Mouse (Mus musculus) embryonic facial prominence, embryonic 12.5 days (tissue): ENCODE data around the gene Frk. TPM values are rescaled to one million over a fixed set of nuclear protein-coding genes. Genes with fewer than 3 reads are reported as not detected.
"Not testable (repeated sequence)": the region's sequence is repeated elsewhere in the genome, so short reads cannot be mapped to it uniquely, and the experiment has no call there.

ENCODE experiments used
- ATAC-seq: fragments of 200-750 bp; cut with Nextera tagmentation; 2 replicates; pipeline ENCODE4 v1.8.0; 2017; ENCODE audit not compliant: insufficient number of reproducible peaks, insufficient read depth, low FRiP score, low TSS enrichment
- H3K27ac ChIP-seq: fragments of 300-500 bp; sonication (generic); 2 replicates; pipeline ENCODE4 v1.5.1; 2016; ENCODE audit warnings: mild to moderate bottlenecking
- H3K27me3 ChIP-seq: fragments of 300-500 bp; sonication (generic); 2 replicates; pipeline ENCODE4 v1.6.1; 2016; ENCODE audit warnings: mild to moderate bottlenecking, moderate library complexity
- H3K36me3 ChIP-seq: fragments of 300-500 bp; sonication (generic); 2 replicates; pipeline ENCODE4 v1.6.1; 2016; ENCODE audit warnings: mild to moderate bottlenecking
- H3K4me1 ChIP-seq: fragments of 300-500 bp; sonication (generic); 2 replicates; pipeline ENCODE4 v1.6.1; 2016
- H3K4me2 ChIP-seq: fragments of 300-500 bp; sonication (generic); replicated peaks from 2 replicates; pipeline ENCODE4 v1.6.1; 2016; ENCODE audit warnings: mild to moderate bottlenecking, moderate library complexity
- H3K4me3 ChIP-seq: fragments of 300-500 bp; sonication (generic); 2 replicates; pipeline ENCODE4 v1.5.1; 2016; ENCODE audit warnings: mild to moderate bottlenecking
- H3K9ac ChIP-seq: fragments of 300-500 bp; sonication (generic); 2 replicates; pipeline ENCODE4 v1.6.1; 2016; ENCODE audit warnings: mild to moderate bottlenecking, moderate library complexity
- H3K9me3 ChIP-seq: fragments of 300-500 bp; sonication (generic); 2 replicates; pipeline ENCODE4 v1.6.1; 2016; ENCODE audit warnings: mild to moderate bottlenecking, moderate library complexity
- WGBS: fragments of 180-500 bp; shearing (Covaris S2); methylation state at CpG from one replicate; pipeline ENCODE4 v1.1.7; 2016; 5-methylcytosine and 5-hydroxymethylcytosine counted together
- polyA plus RNA-seq: library from polyadenylated mRNA; unstranded; fragments of >200 nt; fragmentation: Nextera tagmentation; extraction: Ambion mirVana; gene quantifications from 2 replicates; pipeline ENCODE4 v1.2.1, GENCODE M21; 2016

The Frk gene
- 15.1 and 16.3 TPM in 2 replicates for polyA plus RNA-seq

DNA sequence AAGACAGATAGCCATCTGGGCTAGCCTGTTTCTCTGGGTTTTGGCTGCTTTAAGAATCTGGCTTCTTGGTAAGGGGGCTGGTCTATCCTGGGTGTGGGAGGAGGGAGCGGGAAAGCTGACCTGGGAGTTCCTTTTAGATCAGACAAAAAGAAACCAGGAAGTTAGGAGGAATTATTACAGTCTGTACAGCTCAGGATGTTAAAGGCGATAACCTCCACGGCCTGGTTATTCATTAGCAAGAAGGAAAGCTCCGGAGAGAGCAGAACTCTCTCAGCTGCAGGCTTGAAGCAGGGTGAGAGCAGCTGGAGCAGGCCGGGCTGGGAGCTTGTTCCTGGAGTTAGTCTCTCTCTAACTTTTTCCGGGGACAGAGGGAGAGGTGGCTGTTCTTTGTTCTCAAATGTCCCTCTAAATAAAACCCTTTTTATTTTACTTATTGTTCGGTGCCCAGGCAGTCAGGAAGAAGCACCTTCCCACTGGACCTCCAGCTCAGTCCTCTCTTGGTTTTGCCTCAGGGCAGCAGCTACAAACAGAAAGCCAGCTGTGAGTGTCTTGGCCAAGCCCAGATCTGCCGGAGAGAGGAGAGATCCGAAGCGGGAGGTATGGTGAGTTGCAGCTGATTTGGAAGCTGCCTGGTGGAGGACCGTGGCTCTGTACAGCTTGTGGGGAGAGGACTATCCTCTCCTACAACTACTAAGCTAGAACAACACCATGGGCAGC lies at the start of gene Frk:
TSS of gene Frk (plus strand) at position 103 of the 717 bp plus-strand sequence.
- ATAC-seq = peak; percentile 81
- H3K27me3 ChIP-seq = no peaks in the 10 kb centered on the region
- peak within 1 kb of the TSS; percentile 49 for H3K4me3 ChIP-seq
- no peaks in the 10 kb centered on the region for H3K36me3 ChIP-seq
- peak within 1 kb of the TSS; percentile 83 for H3K27ac ChIP-seq
- H3K4me1 ChIP-seq = 0 out of 2 replicates have a peak, but pooled peaks cover 3% of the 10 kb centered on the region
- peak within 1 kb of the TSS; percentile 54 for H3K4me2 ChIP-seq
- no peaks in the 10 kb centered on the region for H3K9me3 ChIP-seq
- peak within 1 kb of the TSS; percentile 52 for H3K9ac ChIP-seq
- WGBS = 9% methylated on average over 11 of the region's 11 CpGs

GRCm38 (mm10) chr10:34434191-34434590 lies 49.0 kb upstream of the Frk start:
- ATAC-seq, H3K4me2 ChIP-seq, H3K36me3 ChIP-seq, H3K27ac ChIP-seq, H3K9ac ChIP-seq, H3K27me3 ChIP-seq, H3K4me1 ChIP-seq, H3K4me3 ChIP-seq, H3K9me3 ChIP-seq: not testable (repeated sequence)
- WGBS = 93% methylated on average over 6 of the region's 14 CpGs

DNA sequence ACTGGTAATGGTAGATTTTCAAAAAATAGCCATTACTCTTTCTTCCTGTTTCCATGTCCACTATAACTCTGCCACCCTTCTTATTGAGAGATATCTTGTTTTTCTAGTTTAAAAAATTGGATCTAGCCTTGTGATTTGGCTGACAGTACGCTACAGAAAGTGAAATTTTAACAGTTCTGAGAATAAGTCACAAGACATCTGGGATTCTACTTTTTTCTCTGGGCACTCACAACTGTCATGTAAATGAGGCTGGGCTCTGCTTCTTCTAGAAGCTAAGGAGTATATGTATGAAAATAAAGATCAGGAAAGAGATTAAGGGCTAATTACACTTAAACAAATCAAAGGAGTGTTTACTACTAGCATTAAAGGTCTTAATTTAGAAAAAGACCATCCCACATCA lies 33.7 kb upstream of the Frk start:
- no peaks in the 10 kb centered on the region for H3K9me3 ChIP-seq
- H3K36me3 ChIP-seq = no peaks in the 10 kb centered on the region
- H3K9ac ChIP-seq = no peak overlapping the region
- no peak overlapping the region for H3K4me2 ChIP-seq
- no peak overlapping the region for H3K27ac ChIP-seq
- no peaks in the 10 kb centered on the region for H3K27me3 ChIP-seq
- ATAC-seq = no peak
- no peak overlapping the region for H3K4me3 ChIP-seq
- 65% methylated on average over 1 of the region's 1 CpGs for WGBS
- no peaks in the 10 kb centered on the region for H3K4me1 ChIP-seq

GRCm38 (mm10) chr10:34461451-34461850 lies 21.7 kb upstream of the Frk start:
- Histone ChIP-seq H3K36me3 (no peaks in the 10 kb centered on the region), H3K27me3 (no peaks in the 10 kb centered on the region), H3K9me3 (no peaks in the 10 kb centered on the region), H3K4me1 (no peaks in the 10 kb centered on the region), H3K4me3 (no peak overlapping the region), H3K4me2 (no peak overlapping the region), H3K9ac (no peak overlapping the region), H3K27ac (no peak overlapping the region)
- ATAC-seq = no peak
- 71% methylated on average over 4 of the region's 4 CpGs for whole genome bisulfite sequencing

DNA sequence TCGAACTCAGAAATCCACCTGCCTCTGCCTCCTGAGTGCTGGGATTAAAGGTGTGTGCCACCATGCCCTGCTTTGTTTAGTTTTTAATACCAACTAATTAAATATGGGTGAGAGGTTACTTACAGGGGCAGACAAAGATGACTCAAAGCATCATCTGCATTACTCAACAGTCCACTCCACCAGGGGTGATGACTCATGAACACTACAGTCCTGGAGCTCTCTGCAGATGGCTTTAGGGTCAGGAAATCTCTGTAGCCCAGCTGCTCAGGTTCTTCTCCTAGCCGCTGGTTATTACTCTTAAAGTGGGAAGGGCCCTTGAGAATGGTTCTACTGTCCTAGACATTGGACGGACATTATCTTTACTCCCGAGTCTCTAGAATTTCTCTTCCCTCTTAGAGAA lies 18.9 kb upstream of the Frk start:
- H3K4me2 ChIP-seq = no peak overlapping the region
- WGBS = 84% methylated on average over 4 of the region's 4 CpGs
- no peaks in the 10 kb centered on the region for H3K36me3 ChIP-seq
- no peak overlapping the region for H3K9ac ChIP-seq
- H3K27ac ChIP-seq = no peak overlapping the region
- no peaks in the 10 kb centered on the region for H3K27me3 ChIP-seq
- no peaks in the 10 kb centered on the region for H3K4me1 ChIP-seq
- no peak for ATAC-seq
- H3K9me3 ChIP-seq = no peaks in the 10 kb centered on the region
- no peak overlapping the region for H3K4me3 ChIP-seq

DNA sequence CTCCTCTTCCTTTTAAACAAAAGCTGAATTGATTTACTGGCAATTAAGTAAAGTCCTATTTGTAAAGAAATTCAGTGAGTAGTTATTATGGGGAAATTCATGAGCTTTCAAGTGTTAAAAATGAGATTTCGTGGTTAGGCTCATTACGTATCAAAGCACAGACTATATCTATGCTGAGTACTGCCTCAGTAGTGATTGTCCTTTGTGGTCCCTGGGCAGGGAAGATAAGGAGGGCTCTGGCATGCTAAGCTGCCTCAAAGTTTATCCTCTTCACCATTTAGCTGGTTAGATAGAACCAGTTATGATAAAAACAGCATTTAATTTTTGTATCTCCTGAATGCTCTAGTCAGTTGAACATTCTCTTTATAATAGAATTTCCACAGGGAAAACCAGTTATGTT lies 14.2 kb upstream of the Frk start:
- ATAC-seq = no peak
- no peaks in the 10 kb centered on the region for H3K36me3 ChIP-seq
- no peaks in the 10 kb centered on the region for H3K27me3 ChIP-seq
- H3K4me3 ChIP-seq = no peak overlapping the region
- H3K9me3 ChIP-seq = no peaks in the 10 kb centered on the region
- no peak overlapping the region for H3K27ac ChIP-seq
- no peak overlapping the region for H3K9ac ChIP-seq
- 55% methylated on average over 2 of the region's 2 CpGs for WGBS
- no peak overlapping the region for H3K4me2 ChIP-seq
- H3K4me1 ChIP-seq = no peaks in the 10 kb centered on the region

GRCm38 (mm10) chr10:34479942-34480455 lies 3.2 kb upstream of the Frk start:
- H3K4me1 ChIP-seq = 0 out of 2 replicates have a peak, but pooled peaks cover 3% of the 10 kb centered on the region
- H3K36me3 ChIP-seq = no peaks in the 10 kb centered on the region
- 70% methylated on average over 4 of the region's 4 CpGs for WGBS
- no peaks in the 10 kb centered on the region for H3K27me3 ChIP-seq
- H3K4me3 ChIP-seq = no peak overlapping the region
- no peak overlapping the region for H3K27ac ChIP-seq
- H3K4me2 ChIP-seq = no peak overlapping the region
- no peak for ATAC-seq
- H3K9me3 ChIP-seq = no peaks in the 10 kb centered on the region
- no peak overlapping the region for H3K9ac ChIP-seq

DNA sequence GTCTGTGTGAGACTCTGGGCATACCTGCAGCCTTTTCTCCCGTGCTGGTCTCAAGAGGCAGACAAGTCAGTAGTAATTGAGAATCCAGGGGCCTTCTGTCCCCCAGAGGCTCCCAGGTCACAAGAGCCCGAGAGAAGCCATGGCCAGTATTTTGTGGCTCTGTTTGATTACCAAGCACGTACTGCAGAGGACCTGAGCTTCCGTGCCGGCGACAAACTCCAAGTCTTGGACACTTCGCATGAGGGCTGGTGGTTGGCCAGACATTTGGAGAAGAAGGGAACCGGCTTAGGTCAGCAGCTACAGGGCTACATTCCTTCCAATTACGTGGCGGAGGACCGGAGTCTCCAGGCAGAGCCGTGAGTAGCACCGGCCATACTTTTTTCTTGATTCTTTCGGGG lies 814 bp downstream of the Frk start:
- Histone ChIP-seq H3K27me3 (no peaks in the 10 kb centered on the region), H3K9me3 (no peaks in the 10 kb centered on the region), H3K4me1 (0 out of 2 replicates have a peak, but pooled peaks cover 3% of the 10 kb centered on the region), H3K36me3 (no peaks in the 10 kb centered on the region), H3K4me2 (peak overlapping the region; percentile 54), H3K4me3 (peak overlapping the region; percentile 49), H3K9ac (peak overlapping the region; percentile 52), H3K27ac (peak overlapping the region; percentile 83)
- WGBS = 52% methylated on average over 14 of the region's 14 CpGs
- peak; percentile 47; the same call in 1 of the 2 replicates for ATAC-seq

DNA sequence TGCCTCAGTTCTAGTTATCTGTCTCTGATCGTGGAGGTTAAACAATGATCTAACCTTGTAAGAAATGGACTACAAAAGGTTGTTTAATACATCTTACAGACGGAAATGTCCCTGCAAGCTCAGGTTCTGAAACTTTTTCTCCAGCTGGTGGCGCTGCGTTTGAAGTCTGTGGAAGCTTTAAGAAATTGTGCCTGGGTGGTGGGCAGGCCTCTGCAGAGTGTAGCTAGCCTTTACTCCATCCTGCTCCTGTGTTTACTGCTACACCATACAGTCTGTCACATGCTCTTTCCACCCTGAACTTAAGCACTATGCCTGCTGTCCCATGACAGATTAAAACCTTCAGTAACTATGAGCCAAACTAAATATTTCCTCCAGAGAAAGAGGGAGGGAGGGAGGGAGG lies 1.9 kb downstream of the Frk start:
- Histone ChIP-seq H3K27ac (no peak overlapping the region), H3K27me3 (no peaks in the 10 kb centered on the region), H3K9me3 (no peaks in the 10 kb centered on the region), H3K9ac (no peak overlapping the region), H3K36me3 (no peaks in the 10 kb centered on the region), H3K4me2 (peak overlapping the region; percentile 25), H3K4me1 (0 out of 2 replicates have a peak, but pooled peaks cover 3% of the 10 kb centered on the region), H3K4me3 (0 out of 2 replicates have a peak overlapping the region, but pooled peaks have one; percentile 7)
- whole genome bisulfite sequencing = 69% methylated on average over 4 of the region's 4 CpGs
- ATAC-seq = no peak

DNA sequence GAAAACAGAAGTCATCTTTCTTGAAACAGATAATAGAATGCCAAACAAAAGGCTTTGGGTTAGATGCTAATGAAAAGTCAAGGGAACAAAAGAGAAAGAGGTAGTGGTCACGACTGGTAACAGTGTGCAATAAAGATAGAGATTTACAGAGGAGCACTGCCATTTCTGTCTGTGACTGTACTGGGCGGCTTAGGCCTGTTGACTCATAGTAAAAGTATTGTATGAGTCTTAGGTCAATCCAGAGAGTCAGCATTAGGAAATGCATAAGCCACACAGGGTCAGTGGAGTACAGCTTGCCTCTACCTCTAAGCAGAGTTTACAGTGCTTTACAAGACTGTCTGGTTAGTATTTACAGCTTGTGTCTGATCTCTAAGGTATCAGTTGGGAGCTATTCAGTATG lies 24.6 kb downstream of the Frk start:
- Histone ChIP-seq H3K27ac (no peak overlapping the region), H3K4me2 (no peak overlapping the region), H3K9ac (no peak overlapping the region), H3K36me3 (no peaks in the 10 kb centered on the region), H3K27me3 (no peaks in the 10 kb centered on the region), H3K4me3 (no peak overlapping the region), H3K4me1 (0 out of 2 replicates have a peak, but pooled peaks cover 3% of the 10 kb centered on the region), H3K9me3 (no peaks in the 10 kb centered on the region)
- ATAC-seq = no peak
- 75% methylated on average over 2 of the region's 2 CpGs for WGBS

GRCm38 (mm10) chr10:34508593-34508992 lies 25.4 kb downstream of the Frk start:
- 65% methylated on average over 1 of the region's 1 CpGs for WGBS
- no peaks in the 10 kb centered on the region for H3K36me3 ChIP-seq
- no peak overlapping the region for H3K4me2 ChIP-seq
- no peak overlapping the region for H3K4me3 ChIP-seq
- H3K9me3 ChIP-seq = no peaks in the 10 kb centered on the region
- no peak for ATAC-seq
- H3K27me3 ChIP-seq = no peaks in the 10 kb centered on the region
- H3K9ac ChIP-seq = no peak overlapping the region
- H3K27ac ChIP-seq = no peak overlapping the region
- H3K4me1 ChIP-seq = 0 out of 2 replicates have a peak, but pooled peaks cover 7% of the 10 kb centered on the region

- Histone ChIP-seq H3K27me3 (no peaks in the 10 kb centered on the region), H3K27ac (no peak overlapping the region), H3K9me3 (no peaks in the 10 kb centered on the region), H3K36me3 (no peaks in the 10 kb centered on the region), H3K4me3 (no peak overlapping the region), H3K4me1 (0 out of 2 replicates have a peak, but pooled peaks cover 7% of the 10 kb centered on the region), H3K4me2 (no peak overlapping the region), H3K9ac (no peak overlapping the region)
- 93% methylated on average over 2 of the region's 2 CpGs for WGBS
- ATAC-seq = no peak
These were observed 26.1 kb downstream of the Frk start for GRCm38 (mm10) chr10:34509256-34509655.
